Mouse (Mus musculus): Measurements from ENCODE around the gene Gm156. TPM values are rescaled to one million over a fixed set of nuclear protein-coding genes. Genes with fewer than 3 reads are reported as not detected.

The Gm156 gene
- total and polyA plus RNA-seq, 3 experiments, result not detected

GRCm38 (mm10) chr6:129736414-129736813 lies 47.7 kb downstream of the Gm156 start:
- Histone ChIP-seq H3K9me3 (replicated peaks; ENCODE audit: low read length) (no peaks in the 10 kb centered on the region), H3K27me3 (replicated peaks) (no peaks in the 10 kb centered on the region), H3K27ac (ENCODE audit: insufficient read depth, low read depth) (no peak overlapping the region), H3K4me2 (ENCODE audit: insufficient read depth, low read depth, poor library complexity, severe bottlenecking) (no peak overlapping the region), H3K4me1 (ENCODE audit: control insufficient read depth in 1 of 2, insufficient read depth in 2 of 2) (peaks cover 0 to 7% of the 10 kb centered on the region in 2 experiments; a peak in 1 of 4 replicates), H3K4me3 (replicated peaks in 1 of 3; ENCODE audit: low read depth in 2 of 3, low read length in 2 of 3, poor library complexity in 1 of 3) (no peak overlapping the region), H3K36me3 (replicated peaks in 1 of 2; ENCODE audit: control insufficient read depth in 1 of 2, insufficient read depth in 1 of 2, low read length in 1 of 2) (no peaks in the 10 kb centered on the region), H3K9ac (ENCODE audit: insufficient read depth, low read depth) (no peak overlapping the region), H3K79me2 (replicated peaks; ENCODE audit: control insufficient read depth, extremely low read depth, insufficient read depth, poor library complexity, severe bottlenecking) (no peaks in the 10 kb centered on the region)
- in situ Hi-C loops (cut with MboI; ENCODE audit: low pct_ligation_motif_present, low pct_unique_long_range_greater_than_20kb, low sequenced_read_pairs), result no loop called here
- dilution Hi-C loops (cut with MboI; ENCODE audit: extremely low pct_ligation_motif_present, extremely low pct_unique_long_range_greater_than_20kb, low sequenced_read_pairs), result no loop called here
- no peak for DNase-seq (ENCODE audit: extremely low read depth)
- TF ChIP-seq KAT2A (IDR thresholded peaks at IDR 0.05; ENCODE audit: insufficient replicate concordance, low read length), result no peak
- no peak for TF ChIP-seq MAX (IDR thresholded peaks at IDR 0.05; ENCODE audit: low read length)
- no peak for TF ChIP-seq BHLHE40 (IDR thresholded peaks at IDR 0.05; ENCODE audit: low read depth, low read length)
- no peak for TF ChIP-seq HCFC1 (IDR thresholded peaks at IDR 0.05; ENCODE audit: low read depth, low read length)
- no peak for TF ChIP-seq ZMIZ1 (IDR thresholded peaks at IDR 0.05; ENCODE audit: low read depth, low read length)
- TF ChIP-seq NELFE (IDR thresholded peaks at IDR 0.05; ENCODE audit: low read depth, low read length), result no peak
- TF ChIP-seq EP300 (IDR thresholded peaks at IDR 0.05; ENCODE audit: low read length), result no peak
- no peak for TF ChIP-seq MYC (IDR thresholded peaks at IDR 0.05; ENCODE audit: low read depth, low read length)
- TF ChIP-seq CTCF (conservative IDR thresholded peaks at IDR 0.05 in 1 of 2, IDR thresholded peaks at IDR 0.05 in 1 of 2; ENCODE audit: low read depth in 2 of 2, low read length in 2 of 2), result no peak

GRCm38 (mm10) chr6:129727237-129727636 lies 56.8 kb downstream of the Gm156 start:
- Histone ChIP-seq H3K4me1 (ENCODE audit: control insufficient read depth in 1 of 2, insufficient read depth in 2 of 2) (no peaks in the 10 kb centered on the region), H3K4me3 (replicated peaks in 1 of 3; ENCODE audit: low read depth in 2 of 3, low read length in 2 of 3, poor library complexity in 1 of 3) (no peak overlapping the region), H3K27ac (ENCODE audit: insufficient read depth, low read depth) (no peak overlapping the region), H3K9me3 (replicated peaks; ENCODE audit: low read length) (no peaks in the 10 kb centered on the region), H3K27me3 (replicated peaks) (no peaks in the 10 kb centered on the region), H3K9ac (ENCODE audit: insufficient read depth, low read depth) (no peak overlapping the region), H3K79me2 (replicated peaks; ENCODE audit: control insufficient read depth, extremely low read depth, insufficient read depth, poor library complexity, severe bottlenecking) (no peaks in the 10 kb centered on the region), H3K36me3 (replicated peaks in 1 of 2; ENCODE audit: control insufficient read depth in 1 of 2, insufficient read depth in 1 of 2, low read length in 1 of 2) (no peaks in the 10 kb centered on the region), H3K4me2 (ENCODE audit: insufficient read depth, low read depth, poor library complexity, severe bottlenecking) (no peak overlapping the region)
- dilution Hi-C loops (cut with MboI; ENCODE audit: extremely low pct_ligation_motif_present, extremely low pct_unique_long_range_greater_than_20kb, low sequenced_read_pairs) (no loop called here), in situ Hi-C loops (cut with MboI; ENCODE audit: low pct_ligation_motif_present, low pct_unique_long_range_greater_than_20kb, low sequenced_read_pairs) (no loop called here)
- TF ChIP-seq ZC3H11A (IDR thresholded peaks at IDR 0.05; ENCODE audit: low read depth, low read length), result no peak
- TF ChIP-seq EP300 (IDR thresholded peaks at IDR 0.05; ENCODE audit: low read length), result no peak
- no peak for TF ChIP-seq JUN (IDR thresholded peaks at IDR 0.05; ENCODE audit: insufficient read depth, low read depth, low read length)
- no peak for TF ChIP-seq CHD1 (IDR thresholded peaks at IDR 0.05; ENCODE audit: low read depth, low read length)
- no peak for TF ChIP-seq KAT2A (IDR thresholded peaks at IDR 0.05; ENCODE audit: insufficient replicate concordance, low read length)
- TF ChIP-seq GABPA (IDR thresholded peaks at IDR 0.05; ENCODE audit: insufficient replicate concordance, low read depth, low read length), result no peak
- TF ChIP-seq USF2 (conservative IDR thresholded peaks at IDR 0.05; ENCODE audit: low read depth, low read length), result no peak
- no peak for TF ChIP-seq POLR2A (IDR thresholded peaks at IDR 0.05; ENCODE audit: low read depth, low read length)
- no peak for TF ChIP-seq MEF2A (IDR thresholded peaks at IDR 0.05; ENCODE audit: borderline replicate concordance, low read depth, low read length)
- TF ChIP-seq MAZ (IDR thresholded peaks at IDR 0.05; ENCODE audit: low read depth, low read length), result no peak
- TF ChIP-seq ETS1 (conservative IDR thresholded peaks at IDR 0.05; ENCODE audit: low read depth, low read length), result no peak
- no peak for TF ChIP-seq POLR2AphosphoS2 (IDR thresholded peaks at IDR 0.05; ENCODE audit: low read depth, low read length)
- no peak for TF ChIP-seq ZMIZ1 (IDR thresholded peaks at IDR 0.05; ENCODE audit: low read depth, low read length)
- no peak for TF ChIP-seq ELF1 (IDR thresholded peaks at IDR 0.05; ENCODE audit: low read depth, low read length)
- TF ChIP-seq SIN3A (IDR thresholded peaks at IDR 0.05; ENCODE audit: low read length), result no peak
- TF ChIP-seq UBTF (IDR thresholded peaks at IDR 0.05; ENCODE audit: low read depth, low read length), result no peak
- no peak for TF ChIP-seq JUND (conservative IDR thresholded peaks at IDR 0.05; ENCODE audit: low read depth, low read length)
- TF ChIP-seq USF1 (IDR thresholded peaks at IDR 0.05; ENCODE audit: low read depth, low read length), result no peak
- no peak for DNase-seq (ENCODE audit: extremely low read depth)

Measured in CH12.LX (cell line).